Mouse (Mus musculus): ENCODE results near the gene Cdh12. TPM values are rescaled to one million over a fixed set of nuclear protein-coding genes. Genes with fewer than 3 reads are reported as not detected.
"Not testable (repeated sequence)": the region's sequence is repeated elsewhere in the genome, so short reads cannot be mapped to it uniquely, and the experiment has no call there.

Cdh12 gene
- polyA plus RNA-seq, 1 experiment from 2014 or later: 0.05 TPM

DNA sequence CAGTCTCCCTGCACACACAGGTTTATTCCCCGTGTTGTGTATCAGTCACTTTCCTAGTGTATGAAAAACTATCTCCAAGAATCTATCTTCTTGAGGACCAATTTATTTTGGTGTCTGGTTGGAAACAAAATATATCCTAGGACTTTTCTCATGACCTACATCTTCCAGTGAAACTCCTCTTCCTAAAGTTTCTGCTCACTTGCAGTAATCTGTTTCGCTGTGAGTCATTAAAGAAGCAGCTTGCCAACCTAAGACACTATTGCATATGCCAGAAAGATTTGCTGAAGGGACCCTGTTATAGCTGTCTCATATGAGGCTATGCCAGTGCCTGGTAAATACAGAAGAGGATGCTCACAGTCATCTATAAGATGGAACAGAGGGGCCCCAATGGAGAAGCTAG lies 761.0 kb downstream of the Cdh12 start:
- H3K4me2 ChIP-seq; H3K9ac ChIP-seq; H3K27ac ChIP-seq (replicated peaks); H3K4me1 ChIP-seq; H3K4me3 ChIP-seq; H3K27me3 ChIP-seq (replicated peaks); H3K36me3 ChIP-seq; ATAC-seq (ENCODE audit: extremely low read depth, insufficient number of reproducible peaks, low FRiP score, low TSS enrichment); H3K9me3 ChIP-seq: not testable (repeated sequence)
- 72% methylated on average over 2 of the region's 2 CpGs for WGBS

DNA sequence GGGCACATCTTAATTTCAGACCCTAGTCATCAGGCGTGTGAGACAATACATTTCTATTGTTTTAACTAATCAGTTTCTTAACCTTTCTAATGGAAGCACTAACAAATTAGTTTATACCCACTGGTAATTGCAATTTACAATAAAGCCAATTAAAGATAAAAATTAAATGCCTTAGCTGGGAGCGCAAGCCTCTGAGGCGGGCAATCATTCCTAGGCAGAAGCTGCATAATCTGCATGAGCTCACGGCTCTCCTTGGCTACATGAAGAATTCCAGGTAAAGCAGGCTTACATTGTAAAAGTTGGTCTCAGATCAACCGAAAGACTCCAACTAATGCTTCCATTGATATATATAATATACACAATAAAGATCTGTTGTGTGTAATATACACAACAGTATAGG lies 773.9 kb downstream of the Cdh12 start:
- ATAC-seq (ENCODE audit: extremely low read depth, insufficient number of reproducible peaks, low FRiP score, low TSS enrichment): no peak
- 76% methylated on average over 5 of the region's 5 CpGs for WGBS

GRCm38 (mm10) chr15:21261318-21261717 lies 812.3 kb downstream of the Cdh12 start:
- Histone ChIP-seq H3K27me3 (replicated peaks) (no peaks in the 10 kb centered on the region), H3K9ac (no peak overlapping the region), H3K36me3 (no peaks in the 10 kb centered on the region), H3K27ac (replicated peaks) (no peak overlapping the region), H3K4me2 (no peak overlapping the region), H3K4me3 (no peak overlapping the region), H3K9me3 (no peaks in the 10 kb centered on the region), H3K4me1 (no peaks in the 10 kb centered on the region)
- WGBS: 70% methylated on average over 2 of the region's 2 CpGs
- ATAC-seq (ENCODE audit: extremely low read depth, insufficient number of reproducible peaks, low FRiP score, low TSS enrichment): no peak

More for the DNA sequence above, 773.9 kb downstream of the Cdh12 start:
- Histone ChIP-seq H3K4me1 (no peaks in the 10 kb centered on the region), H3K36me3 (no peaks in the 10 kb centered on the region), H3K27me3 (replicated peaks) (no peaks in the 10 kb centered on the region), H3K9ac (no peak overlapping the region), H3K27ac (replicated peaks) (no peak overlapping the region), H3K4me2 (no peak overlapping the region), H3K9me3 (no peaks in the 10 kb centered on the region), H3K4me3 (no peak overlapping the region)

GRCm38 (mm10) chr15:21269856-21270255 lies 820.8 kb downstream of the Cdh12 start:
- Histone ChIP-seq H3K36me3 (no peaks in the 10 kb centered on the region), H3K4me2 (no peak overlapping the region), H3K9ac (no peak overlapping the region), H3K27me3 (replicated peaks) (no peaks in the 10 kb centered on the region), H3K27ac (replicated peaks) (no peak overlapping the region), H3K4me3 (no peak overlapping the region), H3K4me1 (no peaks in the 10 kb centered on the region), H3K9me3 (no peaks in the 10 kb centered on the region)
- WGBS: 71% methylated on average over 1 of the region's 1 CpGs
- ATAC-seq (ENCODE audit: extremely low read depth, insufficient number of reproducible peaks, low FRiP score, low TSS enrichment): no peak

GRCm38 (mm10) chr15:21297051-21297450 lies 848.0 kb downstream of the Cdh12 start:
- 88% methylated on average over 1 of the region's 1 CpGs for WGBS
- Histone ChIP-seq H3K4me2 (no peak overlapping the region), H3K36me3 (no peaks in the 10 kb centered on the region), H3K9ac (no peak overlapping the region), H3K4me3 (no peak overlapping the region), H3K27me3 (replicated peaks) (no peaks in the 10 kb centered on the region), H3K27ac (replicated peaks) (no peak overlapping the region), H3K4me1 (no peaks in the 10 kb centered on the region), H3K9me3 (no peaks in the 10 kb centered on the region)
- ATAC-seq (ENCODE audit: extremely low read depth, insufficient number of reproducible peaks, low FRiP score, low TSS enrichment): no peak

DNA sequence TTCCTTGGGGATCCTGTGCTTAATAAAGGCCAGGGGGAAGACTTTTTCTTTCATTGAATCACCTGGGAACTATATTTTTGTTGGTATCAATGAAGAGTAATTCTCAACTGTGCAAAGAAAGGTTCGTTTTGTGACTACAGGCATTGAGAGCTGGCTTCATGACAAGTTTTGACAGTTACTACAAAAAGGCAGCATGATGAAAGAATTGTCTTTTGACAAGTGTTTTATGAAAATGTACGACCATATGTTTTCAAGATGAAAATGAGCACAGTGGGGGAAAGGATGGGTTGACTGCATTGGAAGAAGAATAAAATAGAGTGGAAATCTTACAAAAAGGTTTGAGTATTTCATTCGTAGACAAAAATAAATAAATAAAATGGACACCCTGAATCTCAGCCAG lies 866.4 kb downstream of the Cdh12 start:
- Histone ChIP-seq H3K9me3 (no peaks in the 10 kb centered on the region), H3K4me1 (no peaks in the 10 kb centered on the region), H3K9ac (no peak overlapping the region), H3K27ac (replicated peaks) (no peak overlapping the region), H3K4me3 (no peak overlapping the region), H3K36me3 (no peaks in the 10 kb centered on the region), H3K27me3 (replicated peaks) (no peaks in the 10 kb centered on the region), H3K4me2 (no peak overlapping the region)
- no peak for ATAC-seq (ENCODE audit: extremely low read depth, insufficient number of reproducible peaks, low FRiP score, low TSS enrichment)
- WGBS: 62% methylated on average over 3 of the region's 3 CpGs

DNA sequence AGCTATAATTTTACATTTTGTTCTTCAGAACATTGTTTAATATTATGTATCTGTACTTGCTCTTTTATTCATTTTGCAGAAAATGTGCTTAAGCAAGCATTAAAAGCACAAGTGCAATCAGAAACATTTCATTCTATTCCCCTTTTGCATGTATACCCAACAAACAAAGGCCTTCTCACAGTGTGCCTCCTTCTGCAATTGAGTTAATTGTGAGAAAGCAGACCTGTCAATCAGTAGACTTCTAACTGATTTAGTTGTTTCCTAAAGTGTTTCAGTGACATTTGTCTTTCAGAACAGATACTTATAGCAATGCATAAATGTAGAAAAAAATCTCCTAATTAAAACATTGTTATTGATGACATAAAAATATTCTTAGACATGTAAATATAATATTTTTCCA lies 894.8 kb downstream of the Cdh12 start:
- Histone ChIP-seq H3K27ac (replicated peaks) (no peak overlapping the region), H3K4me2 (no peak overlapping the region), H3K9ac (no peak overlapping the region), H3K4me1 (no peaks in the 10 kb centered on the region), H3K9me3 (no peaks in the 10 kb centered on the region), H3K27me3 (replicated peaks) (no peaks in the 10 kb centered on the region), H3K36me3 (no peaks in the 10 kb centered on the region), H3K4me3 (no peak overlapping the region)
- no peak for ATAC-seq (ENCODE audit: extremely low read depth, insufficient number of reproducible peaks, low FRiP score, low TSS enrichment)

GRCm38 (mm10) chr15:21344323-21344722 lies 895.3 kb downstream of the Cdh12 start:
- Histone ChIP-seq H3K4me2 (no peak overlapping the region), H3K9me3 (no peaks in the 10 kb centered on the region), H3K36me3 (no peaks in the 10 kb centered on the region), H3K4me3 (no peak overlapping the region), H3K4me1 (no peaks in the 10 kb centered on the region), H3K9ac (no peak overlapping the region), H3K27ac (replicated peaks) (no peak overlapping the region), H3K27me3 (replicated peaks) (no peaks in the 10 kb centered on the region)
- ATAC-seq (ENCODE audit: extremely low read depth, insufficient number of reproducible peaks, low FRiP score, low TSS enrichment): no peak
- WGBS: 69% methylated on average over 2 of the region's 2 CpGs

DNA sequence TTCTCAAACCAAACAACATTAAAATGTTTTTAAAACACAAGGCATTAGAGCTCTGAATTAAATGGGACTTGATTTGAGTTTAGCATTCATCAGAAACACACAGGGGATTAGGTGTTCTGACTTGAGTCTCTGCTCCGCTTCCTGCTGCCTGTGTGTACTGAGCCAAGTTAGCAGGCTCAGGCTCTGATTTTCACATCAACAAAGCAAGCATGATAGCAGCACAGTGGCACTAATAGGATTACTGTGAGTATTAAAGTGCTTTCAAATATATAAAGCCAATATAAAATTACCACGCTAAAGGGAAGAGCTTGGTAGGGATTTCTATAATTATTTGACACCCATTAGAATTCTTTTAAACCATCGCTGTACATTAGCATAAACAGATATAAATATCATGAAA lies 895.7 kb downstream of the Cdh12 start:
- ATAC-seq (ENCODE audit: extremely low read depth, insufficient number of reproducible peaks, low FRiP score, low TSS enrichment): no peak
- Histone ChIP-seq H3K9me3 (no peaks in the 10 kb centered on the region), H3K36me3 (no peaks in the 10 kb centered on the region), H3K27me3 (replicated peaks) (no peaks in the 10 kb centered on the region), H3K4me2 (no peak overlapping the region), H3K9ac (no peak overlapping the region), H3K27ac (replicated peaks) (no peak overlapping the region), H3K4me1 (no peaks in the 10 kb centered on the region), H3K4me3 (no peak overlapping the region)
- 77% methylated on average over 3 of the region's 3 CpGs for WGBS

DNA sequence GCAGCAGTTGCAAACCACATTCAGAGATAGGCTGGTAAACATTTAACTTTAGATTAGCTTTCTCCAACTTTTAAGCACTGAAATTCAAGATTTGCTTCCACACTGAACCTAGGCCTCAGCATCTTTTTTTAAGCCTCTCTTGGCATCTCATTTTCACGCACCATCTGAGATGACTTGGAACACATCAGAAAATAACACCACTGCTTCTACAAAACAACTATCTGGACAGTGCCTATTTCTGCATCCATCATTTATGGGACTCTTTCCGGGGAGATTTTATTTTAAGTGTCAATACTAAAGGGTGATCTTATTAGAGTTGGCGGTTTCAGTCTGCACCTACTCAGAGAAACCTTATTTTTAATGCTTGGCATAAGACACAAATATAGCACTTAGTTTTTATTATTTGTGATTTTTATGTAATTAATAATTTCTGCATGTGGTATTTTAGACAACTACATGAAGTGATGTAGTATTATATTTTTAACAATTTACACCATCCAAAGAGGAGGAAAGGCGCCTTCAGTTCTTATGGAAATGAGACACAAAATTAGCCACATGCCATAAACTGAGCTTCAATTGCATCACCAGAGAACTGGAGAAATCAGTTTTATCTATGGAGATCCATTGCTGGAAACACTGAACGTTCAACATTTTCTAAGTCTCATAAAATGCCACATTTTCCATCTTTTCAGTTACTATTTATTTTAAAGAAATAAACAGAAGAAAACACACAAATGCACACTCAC lies 906.5 kb downstream of the Cdh12 start:
- Histone ChIP-seq H3K27ac (replicated peaks) (no peak overlapping the region), H3K27me3 (replicated peaks) (no peaks in the 10 kb centered on the region), H3K36me3 (no peaks in the 10 kb centered on the region), H3K9me3 (no peaks in the 10 kb centered on the region), H3K4me2 (no peak overlapping the region), H3K9ac (no peak overlapping the region), H3K4me1 (no peaks in the 10 kb centered on the region), H3K4me3 (no peak overlapping the region)
- ATAC-seq (ENCODE audit: extremely low read depth, insufficient number of reproducible peaks, low FRiP score, low TSS enrichment): no peak
- WGBS: 82% methylated on average over 5 of the region's 5 CpGs

GRCm38 (mm10) chr15:21366366-21366765 lies 917.3 kb downstream of the Cdh12 start:
- Histone ChIP-seq H3K36me3 (no peaks in the 10 kb centered on the region), H3K4me3 (no peak overlapping the region)

GRCm38 (mm10) chr15:21375460-21375859 lies 926.4 kb downstream of the Cdh12 start:
- WGBS: 75% methylated on average over 5 of the region's 5 CpGs
- no peak overlapping the region for H3K4me2 ChIP-seq

More at GRCm38 (mm10) chr15:21366366-21366765, 917.3 kb downstream of the Cdh12 start:
- no peak overlapping the region for H3K4me2 ChIP-seq
- no peak overlapping the region for H3K27ac ChIP-seq (replicated peaks)
- no peaks in the 10 kb centered on the region for H3K27me3 ChIP-seq (replicated peaks)
- no peak overlapping the region for H3K9ac ChIP-seq
- H3K9me3 ChIP-seq: no peaks in the 10 kb centered on the region
- H3K4me1 ChIP-seq: no peaks in the 10 kb centered on the region
- ATAC-seq (ENCODE audit: extremely low read depth, insufficient number of reproducible peaks, low FRiP score, low TSS enrichment): no peak

More at GRCm38 (mm10) chr15:21375460-21375859, 926.4 kb downstream of the Cdh12 start:
- Histone ChIP-seq H3K9ac (no peak overlapping the region), H3K4me3 (no peak overlapping the region), H3K27ac (replicated peaks) (no peak overlapping the region), H3K27me3 (replicated peaks) (no peaks in the 10 kb centered on the region), H3K36me3 (no peaks in the 10 kb centered on the region), H3K4me1 (no peaks in the 10 kb centered on the region), H3K9me3 (no peaks in the 10 kb centered on the region)
- no peak for ATAC-seq (ENCODE audit: extremely low read depth, insufficient number of reproducible peaks, low FRiP score, low TSS enrichment)

All from heart, embryonic 13.5 days (tissue).